Mouse (Mus musculus): ENCODE data around the gene Nos2. TPM values are rescaled to one million over a fixed set of nuclear protein-coding genes. Genes with fewer than 3 reads are reported as not detected.
"Not testable (repeated sequence)": the region's sequence is repeated elsewhere in the genome, so short reads cannot be mapped to it uniquely, and the experiment has no call there.

Nos2 gene
- polyA plus RNA-seq, 1 experiment from 2014 or later: 3.9 TPM

DNA sequence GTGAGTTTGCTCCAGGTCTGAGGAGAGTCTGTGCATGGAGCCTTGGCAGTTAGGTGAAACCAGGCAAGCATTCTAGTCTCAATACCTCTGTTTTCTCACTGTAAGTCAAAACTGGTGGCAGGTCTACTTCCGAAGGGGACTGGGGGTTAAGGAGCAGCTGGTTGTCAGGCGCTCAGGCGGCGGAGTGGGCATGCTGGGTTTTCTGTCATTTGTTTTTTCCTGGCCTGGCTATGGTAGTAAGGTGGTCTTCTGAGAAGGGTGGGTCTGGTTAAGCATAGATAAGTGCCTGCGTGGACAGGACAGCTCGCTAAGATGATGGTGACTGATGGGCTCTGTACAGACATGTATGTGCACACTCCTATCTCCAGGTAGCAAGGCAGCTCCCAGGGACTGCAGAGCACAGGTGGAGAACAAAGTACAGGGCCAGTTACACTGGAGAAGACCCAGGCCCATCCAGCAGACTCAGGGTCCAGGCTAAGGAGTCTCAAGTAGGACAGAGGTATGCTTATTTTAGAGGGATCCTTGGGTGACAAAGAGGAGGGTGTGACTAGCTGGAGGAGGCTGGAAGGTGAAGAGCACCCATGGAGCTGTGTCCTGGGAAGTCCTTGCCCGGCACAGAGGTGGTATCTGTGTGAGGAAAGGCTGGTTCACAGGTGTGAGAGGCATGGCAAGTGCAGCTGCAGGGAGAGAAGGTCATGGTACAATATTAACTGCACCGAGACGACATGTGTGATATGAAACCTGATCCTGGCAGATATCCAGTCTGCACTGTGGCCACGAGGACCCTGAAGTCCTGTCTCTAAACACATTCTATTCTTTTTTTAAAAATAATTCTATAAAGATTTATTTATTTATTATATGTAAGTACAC lies 83.4 kb downstream of the Nos2 start:
- DNase-seq (no peak), ATAC-seq (ENCODE audit: insufficient read depth) (no peak)
- H3K36me3 ChIP-seq (ENCODE audit: insufficient read depth): no peaks in the 10 kb centered on the region
- TF ChIP-seq CTCF (IDR thresholded peaks at IDR 0.05; ENCODE audit: low read depth): no peak
- no peaks in the 10 kb centered on the region for H3K9me3 ChIP-seq (ENCODE audit: low read depth, low read length)
- no peak overlapping the region for H3K9ac ChIP-seq
- no peak overlapping the region for H3K4me2 ChIP-seq
- peak overlapping the region; percentile 69; the same call in 1 of the 2 replicates for H3K27ac ChIP-seq (ENCODE audit: low read depth)
- WGBS: 67% methylated on average over 10 of the region's 10 CpGs
- no peak overlapping the region for H3K4me3 ChIP-seq (ENCODE audit: low read depth, low read length)
- H3K27me3 ChIP-seq (ENCODE audit: insufficient read depth, low read length): no peaks in the 10 kb centered on the region
- H3K4me1 ChIP-seq (ENCODE audit: insufficient read depth): peaks cover 7% of the 10 kb centered on the region; the same call in 1 of the 2 replicates

DNA sequence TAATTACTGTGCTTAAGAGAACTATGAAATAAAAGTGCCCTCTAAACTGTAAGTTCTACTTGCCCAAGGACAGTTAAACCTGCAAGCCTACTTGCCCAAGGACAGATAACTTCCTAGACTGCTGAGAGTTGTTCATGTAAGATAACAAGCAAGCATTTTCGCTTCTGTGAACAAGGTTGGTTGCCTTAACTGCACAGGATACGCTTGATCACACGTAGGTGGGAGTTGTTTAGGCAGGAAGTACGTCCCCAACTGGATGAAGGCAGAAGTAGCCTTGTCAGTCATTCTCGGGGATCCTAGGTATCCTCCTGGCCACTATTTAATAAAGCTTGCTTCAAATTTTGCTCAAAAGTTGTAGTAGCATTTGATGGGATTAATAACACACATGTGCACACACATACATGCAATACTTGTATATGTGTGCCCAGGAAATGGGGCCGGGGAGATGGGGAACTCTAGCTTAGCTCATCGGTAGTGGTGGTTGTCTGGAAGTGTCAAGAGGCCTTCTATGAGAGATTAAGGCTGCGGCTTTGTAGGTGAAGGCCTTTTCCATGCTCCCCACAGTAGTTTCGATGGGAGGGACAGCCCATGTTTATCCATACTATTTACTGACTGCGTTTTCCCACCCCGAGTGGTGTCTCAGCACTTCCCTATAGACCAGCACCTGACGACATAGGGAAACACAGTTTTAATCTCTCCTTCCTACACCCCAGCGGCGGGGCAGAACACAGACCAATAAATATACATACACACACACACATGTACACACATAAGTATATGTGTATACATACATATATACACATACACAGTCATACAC lies 85.2 kb downstream of the Nos2 start:
- H3K27me3 ChIP-seq (ENCODE audit: insufficient read depth, low read length): no peaks in the 10 kb centered on the region
- H3K27ac ChIP-seq (ENCODE audit: low read depth): no peak overlapping the region
- peaks cover 7% of the 10 kb centered on the region; the same call in 1 of the 2 replicates for H3K4me1 ChIP-seq (ENCODE audit: insufficient read depth)
- no peak overlapping the region for H3K4me3 ChIP-seq (ENCODE audit: low read depth, low read length)
- no peaks in the 10 kb centered on the region for H3K36me3 ChIP-seq (ENCODE audit: insufficient read depth)
- no peaks in the 10 kb centered on the region for H3K9me3 ChIP-seq (ENCODE audit: low read depth, low read length)
- no peak for TF ChIP-seq CTCF (IDR thresholded peaks at IDR 0.05; ENCODE audit: low read depth)
- H3K4me2 ChIP-seq: no peak overlapping the region
- H3K9ac ChIP-seq: no peak overlapping the region
- DNase-seq: no peak
- WGBS: 78% methylated on average over 14 of the region's 14 CpGs
- ATAC-seq (ENCODE audit: insufficient read depth): no peak

DNA sequence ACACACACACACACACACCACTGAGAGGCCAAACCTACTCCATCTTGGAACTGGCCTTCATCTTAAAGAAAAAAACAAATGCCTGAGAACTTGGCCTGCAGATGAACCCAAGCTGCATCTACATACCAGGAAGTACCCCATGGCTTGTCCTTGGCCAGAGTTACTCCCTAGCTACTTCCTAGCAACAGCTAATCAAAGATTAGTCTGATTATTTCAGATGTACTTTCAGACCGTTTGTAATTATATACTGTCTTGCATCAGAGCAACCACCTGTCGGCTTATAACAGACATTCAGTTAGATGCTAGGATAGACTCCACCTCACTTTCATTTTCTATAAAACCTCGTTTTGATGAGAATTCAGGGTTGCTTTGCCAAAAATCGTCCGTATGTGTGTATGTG lies 85.8 kb downstream of the Nos2 start:
- Histone ChIP-seq H3K27ac (ENCODE audit: low read depth) (no peak overlapping the region), H3K4me3 (ENCODE audit: low read depth, low read length) (no peak overlapping the region), H3K27me3 (ENCODE audit: insufficient read depth, low read length) (no peaks in the 10 kb centered on the region), H3K36me3 (ENCODE audit: insufficient read depth) (no peaks in the 10 kb centered on the region), H3K9me3 (ENCODE audit: low read depth, low read length) (no peaks in the 10 kb centered on the region), H3K4me1 (ENCODE audit: insufficient read depth) (peaks cover 7% of the 10 kb centered on the region; the same call in 1 of the 2 replicates), H3K9ac (no peak overlapping the region), H3K4me2 (no peak overlapping the region)
- ATAC-seq (ENCODE audit: insufficient read depth) (no peak), DNase-seq (no peak)
- WGBS: 50% methylated on average over 5 of the region's 5 CpGs
- no peak for TF ChIP-seq CTCF (IDR thresholded peaks at IDR 0.05; ENCODE audit: low read depth)

DNA sequence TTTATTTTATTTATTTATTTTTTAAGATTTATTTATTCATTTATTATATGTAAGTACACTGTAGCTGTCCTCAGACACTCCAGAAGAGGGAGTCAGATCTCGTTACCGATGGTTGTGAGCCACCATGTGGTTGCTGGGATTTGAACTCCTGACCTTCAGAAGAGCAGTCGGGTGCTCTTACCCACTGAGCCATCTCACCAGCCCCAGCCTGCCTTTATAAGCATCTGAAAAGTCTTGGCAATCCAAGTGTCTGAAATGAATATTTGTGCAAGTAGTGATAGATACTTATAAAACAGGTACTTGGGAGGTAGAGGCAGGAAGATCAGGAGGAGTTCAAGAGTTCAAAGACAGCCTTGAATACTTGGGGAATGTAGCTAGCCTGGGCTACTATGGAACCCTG lies 86.8 kb downstream of the Nos2 start:
- H3K4me1 ChIP-seq (ENCODE audit: insufficient read depth); ATAC-seq (ENCODE audit: insufficient read depth); H3K9ac ChIP-seq; H3K27ac ChIP-seq (ENCODE audit: low read depth); DNase-seq; H3K4me2 ChIP-seq; H3K4me3 ChIP-seq (ENCODE audit: low read depth, low read length); H3K27me3 ChIP-seq (ENCODE audit: insufficient read depth, low read length); H3K36me3 ChIP-seq (ENCODE audit: insufficient read depth); H3K9me3 ChIP-seq (ENCODE audit: low read depth, low read length): not testable (repeated sequence)
- 78% methylated on average over 3 of the region's 3 CpGs for WGBS

DNA sequence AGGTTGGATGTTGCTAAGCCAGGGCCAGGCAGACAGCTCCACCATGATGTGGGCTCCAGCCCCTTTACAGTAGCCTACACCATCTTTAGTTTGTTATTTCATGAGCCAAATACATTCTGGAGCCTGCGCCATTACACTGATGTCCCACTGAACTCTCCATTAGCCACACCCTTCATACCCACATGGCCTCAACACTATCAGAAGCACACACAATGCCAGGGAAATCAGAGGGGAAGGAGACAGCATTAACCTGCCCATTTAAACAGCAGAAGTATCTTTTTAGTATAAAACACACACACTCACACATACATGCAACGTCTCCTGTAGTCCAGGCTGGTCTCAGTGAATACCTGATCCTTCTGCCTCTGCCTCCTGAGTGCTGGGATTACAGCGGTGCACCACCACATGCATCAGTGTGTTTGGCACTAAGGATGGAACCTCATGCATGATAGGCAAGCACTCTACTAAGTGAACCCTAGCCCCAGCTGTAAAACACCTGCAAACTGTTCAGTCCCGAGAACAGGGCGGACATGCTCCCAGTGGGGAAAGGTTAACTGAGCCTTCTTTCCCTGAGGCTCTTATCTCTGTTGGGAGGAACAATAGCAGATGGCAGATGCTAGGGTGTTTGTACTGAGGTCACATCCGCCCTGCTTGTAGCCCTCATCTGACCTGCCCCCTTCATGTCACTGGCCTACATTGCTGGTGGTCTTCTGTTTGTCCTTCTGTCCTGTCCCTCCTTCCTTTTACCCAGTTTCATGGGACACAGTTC lies 87.6 kb downstream of the Nos2 start:
- no peaks in the 10 kb centered on the region for H3K9me3 ChIP-seq (ENCODE audit: low read depth, low read length)
- H3K27ac ChIP-seq (ENCODE audit: low read depth): no peak overlapping the region
- H3K4me3 ChIP-seq (ENCODE audit: low read depth, low read length): no peak overlapping the region
- H3K27me3 ChIP-seq (ENCODE audit: insufficient read depth, low read length): no peaks in the 10 kb centered on the region
- TF ChIP-seq CTCF (IDR thresholded peaks at IDR 0.05; ENCODE audit: low read depth): no peak
- H3K36me3 ChIP-seq (ENCODE audit: insufficient read depth): no peaks in the 10 kb centered on the region
- H3K4me2 ChIP-seq: no peak overlapping the region
- 71% methylated on average over 6 of the region's 6 CpGs for WGBS
- no peak overlapping the region for H3K9ac ChIP-seq
- DNase-seq (no peak), ATAC-seq (ENCODE audit: insufficient read depth) (no peak)
- 0 out of 2 replicates have a peak, but pooled peaks cover under 1% of the 10 kb centered on the region for H3K4me1 ChIP-seq (ENCODE audit: insufficient read depth)

DNA sequence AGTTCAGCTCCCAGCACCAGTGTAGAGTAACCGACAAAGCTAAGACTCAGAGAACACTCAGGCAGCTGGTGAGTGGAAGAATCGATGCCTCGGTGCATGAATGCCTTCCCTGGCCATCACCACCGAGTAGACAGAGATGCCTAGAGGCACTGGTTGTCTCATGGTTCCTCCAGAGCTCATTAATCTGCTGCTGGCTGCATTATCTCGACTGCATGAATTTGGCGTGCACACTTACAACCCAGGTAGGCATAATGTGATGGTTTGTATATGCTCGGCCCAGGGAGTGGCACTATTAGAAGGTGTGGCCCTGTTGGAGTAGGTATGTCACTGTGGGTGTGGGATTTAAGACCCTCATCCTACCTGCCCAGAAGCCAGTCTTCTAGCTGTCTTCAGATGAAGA lies 88.3 kb downstream of the Nos2 start:
- no peak for TF ChIP-seq CTCF (IDR thresholded peaks at IDR 0.05; ENCODE audit: low read depth)
- H3K27me3 ChIP-seq (ENCODE audit: insufficient read depth, low read length): no peaks in the 10 kb centered on the region
- H3K9me3 ChIP-seq (ENCODE audit: low read depth, low read length): no peaks in the 10 kb centered on the region
- no peak for ATAC-seq (ENCODE audit: insufficient read depth)
- no peak overlapping the region for H3K9ac ChIP-seq
- no peak overlapping the region for H3K27ac ChIP-seq (ENCODE audit: low read depth)
- H3K4me2 ChIP-seq: no peak overlapping the region
- no peaks in the 10 kb centered on the region for H3K36me3 ChIP-seq (ENCODE audit: insufficient read depth)
- H3K4me3 ChIP-seq (ENCODE audit: low read depth, low read length): no peak overlapping the region
- H3K4me1 ChIP-seq (ENCODE audit: insufficient read depth): peaks cover 1% of the 10 kb centered on the region; the same call in 1 of the 2 replicates
- WGBS: 83% methylated on average over 7 of the region's 7 CpGs
- DNase-seq: no peak

Other genes starting within 250 kb of the Nos2 start
- gene Nlk, start 223.4 kb upstream of the Nos2 start, polyA plus RNA-seq (2014; fragmentation: Nextera tagmentation; extraction: Ambion mirVana): 14.5 and 15.9 TPM in 2 replicates
- 42.4 and 48.0 TPM in 2 replicates for gene Ccnq, start 169.1 kb upstream of the Nos2 start, polyA plus RNA-seq (2014; fragmentation: Nextera tagmentation; extraction: Ambion mirVana)
- 13.9 and 14.8 TPM in 2 replicates for gene Lyrm9, start 94.2 kb upstream of the Nos2 start, polyA plus RNA-seq (2014; fragmentation: Nextera tagmentation; extraction: Ambion mirVana)
- gene Lgals9, start 64.2 kb downstream of the Nos2 start, polyA plus RNA-seq (2014; fragmentation: Nextera tagmentation; extraction: Ambion mirVana): 23.9 and 25.7 TPM in 2 replicates
- 4.0 and 5.1 TPM in 2 replicates for gene Ksr1, start 225.6 kb downstream of the Nos2 start, polyA plus RNA-seq (2014; fragmentation: Nextera tagmentation; extraction: Ambion mirVana)

Data from lung, embryonic 14.5 days (tissue).